Mouse (Mus musculus) hindbrain, embryonic 12.5 days (tissue): ENCODE data around the gene Olfr1512. TPM values are rescaled to one million over a fixed set of nuclear protein-coding genes. Genes with fewer than 3 reads are reported as not detected.
A peak's percentile ranks its signal among the peaks of the same experiment; 100 is the strongest.
"Not testable (repeated sequence)": the region's sequence is repeated elsewhere in the genome, so short reads cannot be mapped to it uniquely, and the experiment has no call there.

ENCODE experiments used
- ATAC-seq: fragments of 200-750 bp; cut with Nextera tagmentation; 2 replicates; pipeline ENCODE4 v1.8.0; 2017; ENCODE audit warnings: moderate TSS enrichment; ENCODE audit not compliant: low FRiP score
- H3K27ac ChIP-seq: fragments of 300-500 bp; sonication (generic); 2 replicates; pipeline ENCODE4 v1.5.1; 2016; ENCODE audit warnings: mild to moderate bottlenecking
- H3K27me3 ChIP-seq: fragments of 300-500 bp; sonication (generic); 2 replicates; pipeline ENCODE4 v1.6.1; 2016; ENCODE audit warnings: mild to moderate bottlenecking
- H3K36me3 ChIP-seq: fragments of 300-500 bp; sonication (generic); 2 replicates; pipeline ENCODE4 v1.6.1; 2016; ENCODE audit warnings: mild to moderate bottlenecking
- H3K4me1 ChIP-seq: fragments of 300-500 bp; sonication (generic); 2 replicates; pipeline ENCODE4 v1.6.1; 2016
- H3K4me2 ChIP-seq: fragments of 300-500 bp; sonication (generic); replicated peaks from 2 replicates; pipeline ENCODE4 v1.6.1; 2016; ENCODE audit warnings: mild to moderate bottlenecking
- H3K4me3 ChIP-seq: fragments of 300-500 bp; sonication (generic); 2 replicates; pipeline ENCODE4 v1.5.1; 2016; ENCODE audit warnings: mild to moderate bottlenecking
- H3K9ac ChIP-seq: fragments of 300-500 bp; sonication (generic); 2 replicates; pipeline ENCODE4 v1.6.1; 2016; ENCODE audit warnings: mild to moderate bottlenecking, moderate library complexity
- H3K9me3 ChIP-seq: fragments of 300-500 bp; sonication (generic); replicated peaks from 2 replicates; pipeline ENCODE4 v1.6.1; 2016; ENCODE audit warnings: mild to moderate bottlenecking
- WGBS: fragments of 180-500 bp; shearing (Covaris S2); methylation state at CpG from one replicate; pipeline ENCODE4 v1.1.7; 2016; 5-methylcytosine and 5-hydroxymethylcytosine counted together
- polyA plus RNA-seq: library from polyadenylated mRNA; unstranded; fragments of >200 nt; fragmentation: Nextera tagmentation; extraction: Ambion mirVana; gene quantifications from 2 replicates; pipeline ENCODE4 v1.2.1, GENCODE M21; 2016

Olfr1512 gene
- polyA plus RNA-seq = not detected in 2 replicates

GRCm38 (mm10) chr14:52379068-52379467 is at the start of gene Olfr1512:
TSS of gene Olfr1512 (minus strand) at chr14:52379168.
- Histone ChIP-seq H3K27me3 (no peaks in the 10 kb centered on the region), H3K4me1 (no peaks in the 10 kb centered on the region), H3K9me3 (no peaks in the 10 kb centered on the region), H3K36me3 (no peaks in the 10 kb centered on the region), H3K9ac (no peak within 1 kb of the TSS), H3K4me3 (no peak within 1 kb of the TSS), H3K4me2 (no peak within 1 kb of the TSS), H3K27ac (no peak within 1 kb of the TSS)
- 80% methylated on average over 2 of the region's 2 CpGs for WGBS
- no peak for ATAC-seq

- no peaks in the 10 kb centered on the region for H3K9me3 ChIP-seq
- H3K27ac ChIP-seq = no peak overlapping the region
- H3K27me3 ChIP-seq = no peaks in the 10 kb centered on the region
- H3K4me1 ChIP-seq = no peaks in the 10 kb centered on the region; the same call in 1 of the 2 replicates
- no peak for ATAC-seq
- no peak overlapping the region for H3K4me2 ChIP-seq
- no peak overlapping the region for H3K9ac ChIP-seq
- no peaks in the 10 kb centered on the region for H3K36me3 ChIP-seq
- no peak overlapping the region for H3K4me3 ChIP-seq
- 90% methylated on average over 1 of the region's 1 CpGs for WGBS
These were observed 48.7 kb upstream of the Olfr1512 start for GRCm38 (mm10) chr14:52427686-52428085.

- ATAC-seq = no peak
- WGBS = 87% methylated on average over 3 of the region's 3 CpGs
- Histone ChIP-seq H3K36me3 (no peaks in the 10 kb centered on the region), H3K9me3 (no peaks in the 10 kb centered on the region), H3K4me3 (no peak within 1 kb of the TSS), H3K27ac (no peak within 1 kb of the TSS), H3K4me2 (no peak within 1 kb of the TSS), H3K4me1 (no peaks in the 10 kb centered on the region), H3K9ac (no peak within 1 kb of the TSS), H3K27me3 (no peaks in the 10 kb centered on the region)
These were observed 35.3 kb upstream of the Olfr1512 start, which contains the start of gene Olfr1510 for GRCm38 (mm10) chr14:52414273-52414672. TSS of gene Olfr1510 (minus strand) at chr14:52414373.

GRCm38 (mm10) chr14:52410142-52410919 is 31.4 kb upstream of the Olfr1512 start:
- not testable (repeated sequence) for H3K4me1 ChIP-seq, H3K36me3 ChIP-seq, H3K9ac ChIP-seq, H3K4me2 ChIP-seq, H3K9me3 ChIP-seq, H3K27ac ChIP-seq, H3K4me3 ChIP-seq, H3K27me3 ChIP-seq
- 0 out of 2 replicates have a peak, but pooled peaks have one; percentile 48 for ATAC-seq
- WGBS = 79% methylated on average over 8 of the region's 10 CpGs

GRCm38 (mm10) chr14:52397279-52397678 is 18.3 kb upstream of the Olfr1512 start, which contains the start of gene Olfr1511:
TSS of gene Olfr1511 (minus strand) at chr14:52397379.
- H3K27ac ChIP-seq = no peak within 1 kb of the TSS
- H3K4me3 ChIP-seq = no peak within 1 kb of the TSS
- no peaks in the 10 kb centered on the region for H3K4me1 ChIP-seq
- 76% methylated on average over 4 of the region's 4 CpGs for WGBS
- H3K9ac ChIP-seq = no peak within 1 kb of the TSS
- no peak within 1 kb of the TSS for H3K4me2 ChIP-seq
- no peaks in the 10 kb centered on the region for H3K9me3 ChIP-seq
- no peaks in the 10 kb centered on the region for H3K36me3 ChIP-seq
- no peak for ATAC-seq
- no peaks in the 10 kb centered on the region for H3K27me3 ChIP-seq

GRCm38 (mm10) chr14:52390084-52390848 is 11.3 kb upstream of the Olfr1512 start:
- not testable (repeated sequence) for H3K9ac ChIP-seq, H3K4me2 ChIP-seq, H3K9me3 ChIP-seq, H3K4me3 ChIP-seq, ATAC-seq, H3K27ac ChIP-seq, H3K27me3 ChIP-seq, H3K36me3 ChIP-seq, H3K4me1 ChIP-seq
- 92% methylated on average over 9 of the region's 9 CpGs for WGBS

- 94% methylated on average over 3 of the region's 3 CpGs for WGBS
These were observed 10.2 kb downstream of the Olfr1512 start for GRCm38 (mm10) chr14:52368741-52369140.

GRCm38 (mm10) chr14:52356308-52356707 is 22.7 kb downstream of the Olfr1512 start, which contains the start of gene Olfr1513:
TSS of gene Olfr1513 (minus strand) at chr14:52356408.
- Histone ChIP-seq H3K4me2 (no peak within 1 kb of the TSS), H3K9me3 (no peaks in the 10 kb centered on the region), H3K36me3 (no peaks in the 10 kb centered on the region), H3K9ac (no peak within 1 kb of the TSS), H3K27me3 (no peaks in the 10 kb centered on the region), H3K4me3 (no peak within 1 kb of the TSS), H3K27ac (no peak within 1 kb of the TSS), H3K4me1 (no peaks in the 10 kb centered on the region)
- 81% methylated on average over 4 of the region's 4 CpGs for WGBS
- no peak for ATAC-seq

More at GRCm38 (mm10) chr14:52368741-52369140, 10.2 kb downstream of the Olfr1512 start:
- Histone ChIP-seq H3K27ac (no peak overlapping the region), H3K9ac (no peak overlapping the region), H3K4me2 (no peak overlapping the region), H3K4me1 (no peaks in the 10 kb centered on the region), H3K27me3 (no peaks in the 10 kb centered on the region), H3K4me3 (no peak overlapping the region), H3K36me3 (no peaks in the 10 kb centered on the region), H3K9me3 (no peaks in the 10 kb centered on the region)
- ATAC-seq = no peak

GRCm38 (mm10) chr14:52339512-52339852 is 39.5 kb downstream of the Olfr1512 start:
- no peaks in the 10 kb centered on the region for H3K36me3 ChIP-seq
- H3K4me2 ChIP-seq = peak overlapping the region; percentile 43; the same call in 1 of the 2 replicates
- H3K4me1 ChIP-seq = no peaks in the 10 kb centered on the region
- H3K4me3 ChIP-seq = no peak overlapping the region
- H3K27ac ChIP-seq = no peak overlapping the region
- H3K9ac ChIP-seq = no peak overlapping the region
- H3K9me3 ChIP-seq = peaks cover 4% of the 10 kb centered on the region; the same call in 1 of the 2 replicates
- WGBS = 80% methylated on average over 6 of the region's 6 CpGs
- no peak for ATAC-seq
- no peaks in the 10 kb centered on the region for H3K27me3 ChIP-seq

GRCm38 (mm10) chr14:52338751-52339511 is 40.0 kb downstream of the Olfr1512 start:
- ATAC-seq = peak; percentile 69
- H3K4me2 ChIP-seq = peak overlapping the region; percentile 43
- H3K4me1 ChIP-seq = no peaks in the 10 kb centered on the region
- no peaks in the 10 kb centered on the region for H3K36me3 ChIP-seq
- H3K9me3 ChIP-seq = no peaks in the 10 kb centered on the region
- H3K9ac ChIP-seq = no peak overlapping the region
- peak overlapping the region; percentile 11 for H3K4me3 ChIP-seq
- H3K27me3 ChIP-seq = no peaks in the 10 kb centered on the region
- 32% methylated on average over 21 of the region's 21 CpGs for WGBS
- H3K27ac ChIP-seq = no peak overlapping the region

- no peak overlapping the region for H3K4me3 ChIP-seq
- H3K9me3 ChIP-seq = no peaks in the 10 kb centered on the region
- no peak for ATAC-seq
- peaks cover 11% of the 10 kb centered on the region for H3K4me1 ChIP-seq
- no peak overlapping the region for H3K27ac ChIP-seq
- peaks cover 3% of the 10 kb centered on the region for H3K27me3 ChIP-seq
- no peak overlapping the region for H3K9ac ChIP-seq
- no peak overlapping the region for H3K4me2 ChIP-seq
- WGBS = 53% methylated on average over 3 of the region's 3 CpGs
- no peaks in the 10 kb centered on the region for H3K36me3 ChIP-seq
These were observed 46.8 kb downstream of the Olfr1512 start for GRCm38 (mm10) chr14:52332171-52332570.
